Mouse (Mus musculus) embryo, embryonic 10 days (tissue): ENCODE results near the gene Prl8a2.
A peak's percentile ranks its signal among the peaks of the same experiment; 100 is the strongest.

Experiments
- DNase-seq: peaks from one replicate; pipeline ENCODE4 v3.0.0-alpha.2; 2015; ENCODE audit warnings: low spot score

Prl8a2 gene

GRCm38 (mm10) chr13:27345373-27345772 lies at the start of gene Prl8a2:
TSS of gene Prl8a2 (plus strand) at chr13:27345673.
- DNase-seq: no peak

GRCm38 (mm10) chr13:27312334-27313225 lies 32.9 kb upstream of the Prl8a2 start, which contains the start of gene Prl6a1:
TSS of gene Prl6a1 (plus strand) at chr13:27312627.
- no peak for DNase-seq

GRCm38 (mm10) chr13:27334989-27335388 lies 10.5 kb upstream of the Prl8a2 start:
- peak; percentile 19 for DNase-seq

- peak; percentile 9 for DNase-seq
These were observed 2.7 kb upstream of the Prl8a2 start for GRCm38 (mm10) chr13:27342733-27343275.

- DNase-seq: no peak
These were observed 45.3 kb downstream of the Prl8a2 start, which contains the start of gene Prl2b1 for GRCm38 (mm10) chr13:27390746-27391145. TSS of gene Prl2b1 (minus strand) at chr13:27390846.

- peak; percentile 42 for DNase-seq
These were observed 53.7 kb downstream of the Prl8a2 start for GRCm38 (mm10) chr13:27399061-27399724.
